Mouse (Mus musculus) forebrain, postnatal 0 days (tissue): ENCODE results near the gene Gm37240. TPM values are rescaled to one million over a fixed set of nuclear protein-coding genes. Genes with fewer than 3 reads are reported as not detected.

Experiments used
- ATAC-seq: fragments of 200-750 bp; cut with Nextera tagmentation; 2 replicates; pipeline ENCODE4 v1.8.0; 2017; ENCODE audit warnings: mild to moderate bottlenecking, moderate library complexity
- DNase-seq: peaks from one replicate; pipeline ENCODE4 v3.0.0-alpha.2; 2015
- H3K27ac ChIP-seq: fragments of 300-500 bp; sonication (generic); 2 replicates; pipeline ENCODE4 v1.5.1; 2014; ENCODE audit warnings: low read depth, mild to moderate bottlenecking, antibody characterized with exemption, low read length, moderate library complexity, mixed read lengths
- H3K27me3 ChIP-seq: fragments of 300-500 bp; sonication (generic); 2 replicates; pipeline ENCODE4 v1.6.1; 2014; ENCODE audit warnings: mild to moderate bottlenecking, low read length, mixed read lengths; ENCODE audit not compliant: insufficient read depth
- H3K36me3 ChIP-seq: fragments of 300-500 bp; sonication (generic); 2 replicates; pipeline ENCODE4 v1.6.1; 2014; ENCODE audit warnings: mild to moderate bottlenecking, moderate library complexity; ENCODE audit not compliant: insufficient read depth
- H3K4me1 ChIP-seq: fragments of 300-500 bp; sonication (generic); 2 replicates; pipeline ENCODE4 v1.6.1; 2014; ENCODE audit warnings: antibody characterized with exemption; ENCODE audit not compliant: insufficient read depth
- H3K4me2 ChIP-seq: fragments of 300-500 bp; sonication (generic); 2 replicates; pipeline ENCODE4 v1.6.1; 2014; ENCODE audit warnings: low read depth, mild to moderate bottlenecking, moderate library complexity
- H3K4me3 ChIP-seq: fragments of 300-500 bp; sonication (generic); 2 replicates; pipeline ENCODE4 v1.5.1; 2014; ENCODE audit warnings: low read depth, low read length, mixed read lengths
- H3K9ac ChIP-seq: fragments of 300-500 bp; sonication (generic); 2 replicates; pipeline ENCODE4 v1.6.1; 2014; ENCODE audit warnings: mild to moderate bottlenecking
- H3K9me3 ChIP-seq: fragments of 300-500 bp; sonication (generic); 2 replicates; pipeline ENCODE4 v1.6.1; 2016; ENCODE audit warnings: low read length
- CTCF ChIP-seq: sonication (generic); IDR thresholded peaks from 2 replicates; pipeline ENCODE4 v1.5.1; 2016; ENCODE audit warnings: antibody characterized with exemption, control low read depth, low read depth
- WGBS: fragments of 180-500 bp; shearing (Covaris S2); extraction: QIAGEN DNeasy Blood & Tissue Kit; methylation state at CpG from one replicate; pipeline ENCODE4 v1.1.7; 2014; 5-methylcytosine and 5-hydroxymethylcytosine counted together
- polyA plus RNA-seq: library from polyadenylated mRNA; unstranded; fragments of >200 nt; fragmentation: Nextera tagmentation; extraction: Ambion mirVana; gene quantifications from 2 replicates; pipeline ENCODE4 v1.2.1, GENCODE M21; 2015
- total RNA-seq: library from RNA; depleted of rRNA; stranded (reverse); fragments of >200 nt; gene quantifications from 2 replicates; pipeline ENCODE4 v1.2.3, GENCODE M21; 2014

Gm37240 gene
- total and polyA plus RNA-seq, 2 experiments from 2014 or later: 0.67 to 1.2 TPM

GRCm38 (mm10) chr3:85713936-85714709 lies 173.2 kb downstream of the Gm37240 start:
- H3K27me3 ChIP-seq: no peaks in the 10 kb centered on the region
- H3K9ac ChIP-seq: no peak overlapping the region
- TF ChIP-seq CTCF: no peak
- ATAC-seq: no peak
- H3K4me2 ChIP-seq: no peak overlapping the region
- WGBS: 80% methylated on average over 7 of the region's 7 CpGs
- DNase-seq: no peak
- no peaks in the 10 kb centered on the region for H3K9me3 ChIP-seq
- H3K4me1 ChIP-seq: no peaks in the 10 kb centered on the region
- H3K4me3 ChIP-seq: no peak overlapping the region
- H3K36me3 ChIP-seq: no peaks in the 10 kb centered on the region
- no peak overlapping the region for H3K27ac ChIP-seq

GRCm38 (mm10) chr3:85710695-85711094 lies 176.6 kb downstream of the Gm37240 start:
- Histone ChIP-seq H3K4me3 (no peak overlapping the region), H3K27me3 (no peaks in the 10 kb centered on the region), H3K36me3 (no peaks in the 10 kb centered on the region), H3K9ac (no peak overlapping the region), H3K27ac (no peak overlapping the region), H3K4me1 (no peaks in the 10 kb centered on the region), H3K9me3 (no peaks in the 10 kb centered on the region), H3K4me2 (no peak overlapping the region)
- ATAC-seq (no peak), DNase-seq (no peak)
- 37% methylated on average over 8 of the region's 8 CpGs for WGBS
- no peak for TF ChIP-seq CTCF

- DNase-seq (peak; percentile 63), ATAC-seq (no peak; the same call in 1 of the 2 replicates)
- Histone ChIP-seq H3K4me2 (no peak overlapping the region), H3K4me3 (no peak overlapping the region), H3K27ac (no peak overlapping the region), H3K9me3 (no peaks in the 10 kb centered on the region), H3K9ac (no peak overlapping the region), H3K36me3 (no peaks in the 10 kb centered on the region), H3K27me3 (no peaks in the 10 kb centered on the region), H3K4me1 (no peaks in the 10 kb centered on the region)
- TF ChIP-seq CTCF: peak; percentile 69
- 35% methylated on average over 7 of the region's 7 CpGs for WGBS
These were observed 179.9 kb downstream of the Gm37240 start for GRCm38 (mm10) chr3:85707421-85707820.

GRCm38 (mm10) chr3:85703141-85703882 lies 184.0 kb downstream of the Gm37240 start:
- WGBS: 46% methylated on average over 6 of the region's 6 CpGs
- H3K9me3 ChIP-seq: no peaks in the 10 kb centered on the region
- H3K4me3 ChIP-seq: no peak overlapping the region
- no peak overlapping the region for H3K27ac ChIP-seq
- H3K36me3 ChIP-seq: no peaks in the 10 kb centered on the region
- DNase-seq (peak; percentile 8), ATAC-seq (peak; percentile 51)
- TF ChIP-seq CTCF: no peak
- H3K9ac ChIP-seq: no peak overlapping the region
- no peaks in the 10 kb centered on the region for H3K4me1 ChIP-seq
- no peaks in the 10 kb centered on the region for H3K27me3 ChIP-seq
- H3K4me2 ChIP-seq: no peak overlapping the region

- DNase-seq (no peak), ATAC-seq (no peak)
- Histone ChIP-seq H3K27me3 (no peaks in the 10 kb centered on the region), H3K4me3 (no peak overlapping the region), H3K9ac (no peak overlapping the region), H3K27ac (no peak overlapping the region), H3K4me2 (no peak overlapping the region), H3K36me3 (no peaks in the 10 kb centered on the region), H3K9me3 (no peaks in the 10 kb centered on the region), H3K4me1 (no peaks in the 10 kb centered on the region)
- TF ChIP-seq CTCF: no peak
- 83% methylated on average over 4 of the region's 4 CpGs for WGBS
These were observed 188.8 kb downstream of the Gm37240 start for GRCm38 (mm10) chr3:85698496-85698895.

GRCm38 (mm10) chr3:85695056-85695455 lies 192.3 kb downstream of the Gm37240 start:
- H3K27ac ChIP-seq: no peak overlapping the region
- TF ChIP-seq CTCF: no peak

GRCm38 (mm10) chr3:85693013-85693412 lies 194.3 kb downstream of the Gm37240 start:
- no peak for TF ChIP-seq CTCF
- Histone ChIP-seq H3K36me3 (no peaks in the 10 kb centered on the region), H3K9me3 (no peaks in the 10 kb centered on the region), H3K9ac (no peak overlapping the region), H3K27me3 (no peaks in the 10 kb centered on the region), H3K4me2 (no peak overlapping the region), H3K27ac (no peak overlapping the region), H3K4me3 (no peak overlapping the region), H3K4me1 (no peaks in the 10 kb centered on the region)
- DNase-seq: no peak
- ATAC-seq: no peak
- WGBS: 35% methylated on average over 3 of the region's 3 CpGs

More at GRCm38 (mm10) chr3:85695056-85695455, 192.3 kb downstream of the Gm37240 start:
- H3K27me3 ChIP-seq: no peaks in the 10 kb centered on the region
- 62% methylated on average over 3 of the region's 3 CpGs for WGBS
- H3K9ac ChIP-seq: no peak overlapping the region
- DNase-seq (no peak), ATAC-seq (no peak)
- H3K4me3 ChIP-seq: no peak overlapping the region
- no peaks in the 10 kb centered on the region for H3K9me3 ChIP-seq
- H3K4me2 ChIP-seq: no peak overlapping the region
- no peaks in the 10 kb centered on the region for H3K36me3 ChIP-seq
- no peaks in the 10 kb centered on the region for H3K4me1 ChIP-seq
